Mouse (Mus musculus): ENCODE measurements around the gene 1600002K03Rik.
A peak's percentile ranks its signal among the peaks of the same experiment; 100 is the strongest.
"Not testable (repeated sequence)": the region's sequence is repeated elsewhere in the genome, so short reads cannot be mapped to it uniquely, and the experiment has no call there.

1600002K03Rik gene

DNA sequence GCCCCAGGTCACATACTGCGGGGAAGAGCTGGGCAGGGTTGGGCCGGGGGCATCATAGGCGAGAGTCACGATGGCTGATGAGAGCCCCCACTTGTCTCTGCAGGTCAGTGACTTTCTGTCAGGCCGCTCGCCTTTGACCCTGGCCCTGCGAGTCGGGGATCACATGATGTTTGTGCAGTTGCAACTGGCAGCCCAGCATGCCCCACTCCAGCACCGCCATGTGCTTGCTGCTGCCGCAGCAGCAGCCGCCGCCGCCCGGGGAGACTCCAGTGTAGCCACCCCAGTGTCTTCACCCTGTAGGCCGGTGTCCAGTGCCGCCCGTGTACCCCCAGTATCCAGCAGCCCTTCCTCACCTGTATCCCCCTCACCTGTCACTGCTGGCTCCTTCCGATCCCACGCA lies 19.0 kb upstream of the 1600002K03Rik start:
- no peak for DNase-seq (ENCODE audit: low read depth, low spot score)

DNA sequence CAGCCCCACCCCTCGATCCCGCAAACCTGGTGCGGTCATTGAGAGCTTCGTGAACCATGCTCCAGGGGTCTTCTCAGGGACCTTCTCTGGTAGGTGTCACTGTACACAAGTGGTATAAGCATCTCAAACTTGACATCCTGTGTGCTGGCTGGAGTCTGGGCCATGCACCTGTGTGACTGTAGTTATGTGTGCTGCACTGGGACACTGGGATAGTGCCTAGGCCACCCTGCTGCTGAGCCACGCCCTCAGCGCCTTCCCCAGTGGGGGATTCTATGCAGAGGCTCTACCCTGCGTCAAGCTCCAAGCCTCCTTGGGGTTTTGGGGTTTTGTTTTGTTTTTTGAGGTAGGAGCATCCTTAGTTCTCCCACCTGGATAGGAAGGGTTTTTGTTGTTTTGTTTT lies 18.4 kb upstream of the 1600002K03Rik start:
- DNase-seq (ENCODE audit: low read depth, low spot score) = no peak

DNA sequence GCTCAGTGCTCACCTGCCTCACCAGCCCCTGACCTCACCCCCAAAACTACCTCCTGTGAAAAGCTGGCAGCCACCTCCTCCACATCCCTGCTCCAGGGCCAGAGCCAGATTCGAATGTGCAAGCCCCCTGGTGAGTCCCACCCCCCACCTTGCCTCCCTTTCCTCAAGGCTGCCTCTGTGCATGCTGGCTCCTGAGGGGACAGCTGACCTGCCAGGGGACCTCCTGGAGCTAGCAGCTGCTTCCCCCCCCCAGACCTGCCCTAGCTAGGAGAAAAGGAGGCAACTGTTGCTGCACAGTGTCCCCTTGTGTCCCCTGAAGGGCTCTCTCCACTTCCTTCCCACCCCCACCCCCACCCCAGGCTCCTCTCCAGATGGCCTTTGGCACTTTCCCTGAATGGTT lies 17.5 kb upstream of the 1600002K03Rik start:
- no peak for DNase-seq (ENCODE audit: low read depth, low spot score)

DNA sequence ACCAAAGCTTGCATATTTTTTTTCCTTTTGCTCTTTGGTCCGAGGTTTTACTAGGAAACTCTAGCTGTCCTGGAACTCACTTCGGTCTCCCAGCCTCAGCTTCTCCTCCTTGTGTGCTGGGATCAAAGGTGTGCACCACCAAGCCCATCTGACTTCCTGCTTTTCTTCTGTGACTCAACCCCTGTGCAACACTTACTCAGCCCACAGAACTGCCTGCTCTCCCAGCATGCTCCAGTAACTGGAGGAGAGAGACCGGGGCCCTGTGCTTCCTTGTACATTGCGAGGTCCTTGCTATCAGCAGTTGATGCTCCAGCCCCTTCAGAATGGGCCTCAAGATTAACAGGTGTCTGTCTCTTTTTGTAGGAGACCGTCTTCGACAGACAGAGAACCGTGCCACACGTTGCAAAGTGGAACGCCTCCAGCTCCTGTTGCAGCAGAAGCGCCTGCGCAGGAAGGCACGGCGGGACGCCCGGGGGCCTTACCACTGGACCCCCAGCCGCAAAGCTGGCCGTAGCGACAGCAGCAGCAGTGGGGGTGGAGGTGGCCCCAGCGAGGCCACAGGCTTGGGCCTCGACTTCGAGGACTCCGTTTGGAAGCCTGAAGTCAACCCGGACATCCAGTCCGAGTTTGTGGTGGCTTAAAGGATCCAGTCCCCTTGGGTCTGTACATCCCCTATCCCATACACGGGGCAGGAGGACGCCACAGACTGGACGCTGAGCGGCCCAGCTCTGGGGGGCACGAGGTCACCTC lies 16.6 kb upstream of the 1600002K03Rik start:
- DNase-seq (ENCODE audit: low read depth, low spot score) = no peak

DNA sequence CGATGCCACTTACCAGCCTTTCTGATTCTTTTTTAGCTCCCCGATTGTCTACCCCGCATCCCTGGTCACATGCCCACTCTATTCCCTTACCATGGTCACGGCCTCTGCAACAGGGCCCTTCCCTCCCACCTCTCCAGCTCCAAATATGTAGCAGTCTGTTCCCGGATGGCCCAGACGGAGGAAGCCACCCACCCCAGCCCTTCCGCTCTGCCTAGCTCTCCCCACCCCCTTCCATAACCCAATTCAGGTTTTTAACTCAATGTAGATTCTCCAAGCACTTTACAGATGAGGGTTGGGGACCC lies 16.0 kb upstream of the 1600002K03Rik start:
- DNase-seq (ENCODE audit: low read depth, low spot score) = no peak

DNA sequence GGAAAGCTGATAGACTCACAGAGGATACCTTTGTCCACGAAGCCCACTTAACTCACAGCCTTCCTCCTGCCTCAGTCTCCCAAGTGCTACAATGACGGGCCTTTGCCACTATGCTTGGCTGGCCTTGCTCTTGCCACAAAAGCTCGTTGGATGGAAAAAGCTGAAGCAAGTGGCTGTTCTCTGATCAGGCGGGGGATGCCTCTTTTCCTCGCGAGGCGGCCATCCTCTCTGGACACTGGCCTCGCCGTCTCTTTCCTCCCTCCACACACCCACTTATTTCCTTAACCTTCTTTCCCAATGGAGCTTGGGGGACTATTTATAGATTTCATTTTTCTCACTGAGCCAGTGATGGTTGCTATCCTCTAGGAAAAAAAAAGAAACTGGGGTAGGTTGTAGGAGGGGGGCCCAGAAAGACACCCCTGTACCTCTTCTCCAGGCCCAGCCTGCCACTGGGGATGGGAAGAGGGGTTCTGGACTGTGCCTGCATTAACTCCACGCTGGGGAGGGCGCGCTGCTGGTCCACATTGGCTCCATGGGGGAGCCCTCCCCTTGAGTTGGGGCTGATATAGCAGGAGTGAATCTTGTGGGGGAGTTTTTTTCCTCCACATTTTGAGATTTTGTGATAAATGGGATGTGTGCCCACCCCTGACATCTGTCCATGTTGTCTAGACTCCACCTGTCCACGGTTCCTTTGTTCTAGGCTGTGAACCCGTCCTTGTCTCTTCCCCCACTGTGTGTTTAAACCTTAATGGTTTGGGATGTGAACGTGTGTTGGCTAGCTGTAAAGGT lies 15.4 kb upstream of the 1600002K03Rik start:
- DNase-seq (ENCODE audit: low read depth, low spot score) = no peak

DNA sequence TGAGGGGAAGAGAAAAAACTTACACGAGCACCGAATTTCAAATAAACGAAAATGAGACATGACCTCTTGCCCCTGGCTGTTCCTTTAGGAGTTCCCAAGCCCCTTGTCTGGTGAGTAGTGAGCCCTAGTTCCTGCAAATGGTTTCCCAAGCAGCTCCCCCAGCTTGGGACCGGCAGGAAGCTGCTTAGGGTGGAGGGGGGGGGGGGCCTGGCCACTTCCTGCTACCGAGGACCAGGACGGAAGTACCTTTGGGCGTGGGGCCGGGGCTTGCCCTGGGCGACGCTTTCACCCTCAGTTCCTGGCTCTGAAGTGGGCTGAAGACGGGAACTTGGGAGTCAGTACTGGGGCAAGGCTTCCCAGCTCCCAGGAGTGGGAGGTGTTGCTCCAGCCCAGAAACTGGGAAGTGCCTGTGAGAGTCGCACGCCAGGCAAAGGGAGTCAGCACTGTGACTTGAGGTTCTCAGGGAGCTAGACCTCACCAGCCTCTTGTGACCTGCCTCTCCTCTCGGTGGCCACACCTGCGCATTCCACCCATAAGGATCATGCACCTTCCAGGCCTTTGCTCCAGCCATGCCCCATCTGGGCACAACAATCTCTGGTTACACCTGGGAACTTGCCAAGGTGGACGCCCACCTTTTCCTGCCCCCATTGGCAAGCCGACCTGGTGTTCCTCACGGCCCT lies 14.3 kb upstream of the 1600002K03Rik start:
- DNase-seq (ENCODE audit: low read depth, low spot score) = no peak

DNA sequence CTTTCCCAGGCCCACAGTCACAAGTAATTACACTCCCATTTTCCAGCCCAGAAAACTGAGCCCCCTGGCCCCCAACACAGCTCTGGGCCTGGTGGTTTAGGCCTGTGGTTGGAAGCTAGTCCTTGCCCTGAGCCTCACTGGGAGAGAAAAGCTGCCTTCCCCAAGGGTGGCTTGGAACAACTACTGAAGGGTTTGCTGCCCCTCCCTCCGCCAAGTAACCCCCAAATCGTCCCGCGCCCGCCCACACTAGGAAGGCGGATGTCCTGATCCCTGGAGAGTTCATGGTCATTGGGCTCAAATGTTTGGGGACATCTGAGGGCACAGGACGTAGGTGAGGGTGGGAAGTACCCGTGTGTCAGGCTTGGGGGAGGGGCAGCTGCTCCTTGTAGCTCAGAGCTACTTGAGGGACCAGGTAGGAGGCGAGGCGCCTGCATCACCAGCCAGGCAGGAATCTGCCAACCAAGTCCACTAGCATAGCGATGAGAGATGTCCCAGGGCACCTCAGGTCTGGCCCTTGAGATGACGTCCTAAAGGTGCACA lies 13.7 kb upstream of the 1600002K03Rik start:
- DNase-seq (ENCODE audit: low read depth, low spot score) = no peak

DNA sequence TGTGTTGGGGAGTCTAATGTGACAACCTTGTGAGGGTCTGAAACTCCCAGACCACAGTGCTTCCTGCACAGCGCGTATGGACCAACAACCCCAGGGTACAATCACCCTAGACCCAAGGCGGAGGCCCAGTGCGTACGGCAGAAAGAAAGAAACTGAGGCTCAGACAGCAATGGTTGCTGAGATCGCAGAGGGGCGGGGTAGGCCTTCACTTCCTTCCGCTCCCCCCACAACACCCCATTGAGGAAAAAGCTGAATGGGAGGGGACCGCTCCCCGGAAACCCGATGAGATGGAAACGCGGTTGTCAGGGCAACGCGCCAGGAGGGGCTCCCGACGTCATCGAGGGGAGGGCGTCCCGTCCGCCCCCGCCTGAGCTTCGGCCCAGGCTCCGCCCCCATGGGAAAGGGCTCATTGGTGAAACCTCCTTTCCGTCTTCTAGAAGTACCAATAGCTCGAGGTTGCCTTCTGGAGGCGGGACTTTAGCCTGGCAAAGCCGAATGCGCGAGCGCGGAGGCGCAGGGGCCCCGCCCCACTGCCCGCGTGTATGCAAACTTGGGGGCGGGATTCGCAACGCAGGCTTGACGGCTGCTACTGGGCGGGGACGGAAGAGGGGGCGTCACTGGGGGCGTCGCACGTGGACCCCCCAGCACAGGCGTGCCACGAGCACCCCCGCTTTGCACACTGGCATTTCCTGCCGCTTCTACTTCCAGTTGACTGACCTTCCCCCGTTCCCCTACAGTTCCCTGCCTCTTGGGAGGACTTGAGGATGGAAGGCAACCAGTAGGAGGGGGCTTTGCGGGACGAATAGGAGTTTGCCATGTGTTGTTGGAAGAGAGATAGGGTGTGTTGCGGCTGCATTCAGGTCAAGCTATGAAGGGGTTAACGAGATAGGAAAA lies 12.9 kb upstream of the 1600002K03Rik start:
- peak; percentile 89 for DNase-seq (ENCODE audit: low read depth, low spot score)

DNA sequence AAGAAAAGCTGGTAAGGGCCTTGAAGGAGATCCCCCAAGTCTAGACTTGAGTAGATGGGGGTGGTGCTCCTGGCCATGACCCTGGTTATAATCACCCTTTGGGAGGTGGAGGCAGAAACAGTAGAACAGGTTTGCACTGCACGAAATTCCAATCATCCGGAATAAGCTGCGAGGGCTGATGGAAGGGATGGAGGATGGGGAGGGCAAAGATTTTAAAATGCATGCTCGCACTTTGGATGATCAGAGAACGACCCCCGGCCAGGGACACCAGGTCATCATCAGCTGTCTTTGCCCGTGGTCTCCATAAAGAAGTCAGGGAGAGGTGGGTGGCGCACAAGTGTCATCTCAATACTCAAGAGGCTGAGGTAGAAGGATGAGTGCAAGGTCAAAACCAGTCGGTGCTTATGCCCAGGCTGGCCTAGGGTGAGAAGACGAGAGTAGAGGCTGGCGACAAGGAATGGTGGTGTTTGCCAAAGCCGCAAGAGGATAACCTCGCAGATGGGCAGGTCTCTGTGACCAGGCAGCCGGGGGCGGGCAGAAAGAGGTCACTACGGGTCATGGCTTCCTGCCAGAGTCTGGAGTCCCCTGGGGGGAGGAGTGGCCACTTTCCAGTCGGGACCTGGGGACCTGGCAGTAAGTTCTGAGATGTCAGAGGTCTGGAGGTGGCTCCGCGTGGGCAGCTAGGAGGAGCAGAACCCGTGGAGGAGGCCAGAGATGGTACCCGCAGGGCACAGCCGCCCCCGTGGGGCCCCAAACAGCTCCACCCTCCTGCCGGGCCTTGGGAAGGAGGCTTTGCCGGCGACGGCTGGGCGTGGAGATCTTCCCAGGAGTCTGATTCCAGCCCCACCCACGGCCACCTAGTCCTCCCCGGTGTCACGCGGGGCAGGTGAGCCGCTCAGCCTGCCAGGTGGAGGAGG lies 12.0 kb upstream of the 1600002K03Rik start:
- DNase-seq (ENCODE audit: low read depth, low spot score) = no peak

DNA sequence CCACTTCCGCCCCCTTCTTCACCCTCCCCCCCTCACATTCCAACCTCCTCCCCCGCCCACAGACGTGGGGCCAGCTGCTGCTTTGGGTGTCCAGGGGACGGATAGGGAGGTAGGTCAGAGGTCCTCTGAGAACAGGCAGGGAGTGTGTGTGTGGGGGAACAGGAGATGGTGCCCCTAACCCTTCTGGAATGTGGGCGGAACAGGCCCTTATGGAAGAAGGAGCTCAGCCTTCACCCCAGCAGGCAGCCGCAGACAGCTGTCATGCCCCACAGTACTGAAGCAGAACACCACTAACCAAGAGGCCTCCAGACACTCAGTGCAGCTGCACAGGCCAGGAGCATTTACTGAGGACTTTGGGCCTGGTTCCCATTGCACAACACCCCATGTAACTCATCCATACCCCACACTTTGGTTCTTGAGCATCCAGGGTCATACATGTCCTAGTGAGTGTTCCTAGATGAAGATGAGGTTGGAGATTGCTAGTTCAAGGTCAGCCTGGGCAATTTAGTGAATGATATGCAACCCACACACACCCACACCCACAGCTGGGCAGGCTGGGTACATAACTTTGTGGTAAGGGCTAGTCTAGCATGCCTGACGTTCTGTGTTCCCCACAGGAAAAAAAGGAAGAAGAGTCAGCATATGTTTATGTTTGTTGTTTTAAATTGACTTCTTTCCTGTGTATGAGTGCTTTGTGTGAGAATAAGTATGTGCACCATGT lies 11.1 kb upstream of the 1600002K03Rik start:
- no peak for DNase-seq (ENCODE audit: low read depth, low spot score)

DNA sequence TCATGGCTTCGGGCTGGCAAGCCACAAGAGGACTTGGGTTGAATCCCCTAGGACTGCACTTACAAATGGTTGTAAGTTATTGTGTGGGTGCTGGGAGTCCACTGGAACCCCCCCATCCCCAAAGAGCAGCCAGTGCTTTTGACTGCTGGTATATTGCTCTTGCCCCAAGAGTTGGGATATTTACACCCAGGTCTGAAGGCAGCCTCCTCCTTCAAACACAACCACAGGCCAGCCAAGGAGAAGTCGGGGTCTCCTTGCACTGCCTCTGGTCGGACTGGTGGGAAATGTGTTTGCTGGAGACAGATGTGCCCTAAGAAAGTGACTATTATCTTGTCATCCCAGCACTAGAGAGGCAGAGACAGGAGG lies 10.5 kb upstream of the 1600002K03Rik start:
- DNase-seq (ENCODE audit: low read depth, low spot score) = no peak

DNA sequence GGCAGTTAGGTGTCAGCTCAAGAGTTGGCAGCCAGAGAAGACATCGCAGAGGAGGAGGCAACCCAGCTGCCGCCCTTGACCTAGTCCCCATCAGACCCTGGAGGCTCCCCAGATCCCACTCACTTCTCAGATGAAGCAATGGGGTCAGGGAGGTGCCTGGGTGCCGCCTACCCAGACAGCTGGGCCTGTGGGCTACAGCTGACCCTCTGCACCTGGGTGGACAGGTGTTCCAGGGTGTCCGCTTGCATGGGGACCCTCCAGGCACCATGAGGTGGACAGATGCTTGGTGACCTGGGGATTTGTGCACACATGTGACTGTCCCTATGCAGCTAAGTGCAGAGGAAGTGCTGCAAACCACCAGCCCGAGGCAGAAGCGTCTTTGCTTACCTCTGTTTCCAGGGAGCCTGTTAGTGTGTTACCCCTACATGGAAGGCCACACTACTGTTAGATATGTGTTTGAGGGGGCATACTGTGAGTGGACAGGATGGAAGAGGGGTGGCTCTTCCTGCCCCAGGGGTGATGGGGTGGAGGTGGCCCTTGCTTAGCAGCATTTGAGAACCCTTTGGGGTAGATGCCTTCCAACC lies 9.9 kb upstream of the 1600002K03Rik start:
- DNase-seq (ENCODE audit: low read depth, low spot score) = no peak

DNA sequence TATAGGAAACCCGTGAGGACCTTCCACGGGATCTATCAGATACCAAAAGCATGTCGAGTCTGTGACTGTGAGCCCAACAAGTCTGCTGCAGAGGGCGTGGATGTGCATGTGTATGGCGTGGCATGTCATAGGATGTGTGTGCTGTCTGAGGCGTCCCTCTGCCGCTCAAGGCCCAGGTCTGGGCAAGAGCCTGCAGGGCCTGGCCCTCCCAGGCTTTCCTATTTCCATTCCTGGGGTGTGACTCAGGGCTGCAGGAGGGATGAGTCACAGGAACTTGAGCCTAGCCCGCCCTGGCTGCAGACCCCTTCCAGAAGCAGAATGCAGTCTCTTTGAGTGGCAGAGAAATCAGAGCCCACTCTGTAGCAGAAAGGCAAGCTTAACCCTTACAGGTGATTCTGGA lies 9.0 kb upstream of the 1600002K03Rik start:
- no peak for DNase-seq (ENCODE audit: low read depth, low spot score)

DNA sequence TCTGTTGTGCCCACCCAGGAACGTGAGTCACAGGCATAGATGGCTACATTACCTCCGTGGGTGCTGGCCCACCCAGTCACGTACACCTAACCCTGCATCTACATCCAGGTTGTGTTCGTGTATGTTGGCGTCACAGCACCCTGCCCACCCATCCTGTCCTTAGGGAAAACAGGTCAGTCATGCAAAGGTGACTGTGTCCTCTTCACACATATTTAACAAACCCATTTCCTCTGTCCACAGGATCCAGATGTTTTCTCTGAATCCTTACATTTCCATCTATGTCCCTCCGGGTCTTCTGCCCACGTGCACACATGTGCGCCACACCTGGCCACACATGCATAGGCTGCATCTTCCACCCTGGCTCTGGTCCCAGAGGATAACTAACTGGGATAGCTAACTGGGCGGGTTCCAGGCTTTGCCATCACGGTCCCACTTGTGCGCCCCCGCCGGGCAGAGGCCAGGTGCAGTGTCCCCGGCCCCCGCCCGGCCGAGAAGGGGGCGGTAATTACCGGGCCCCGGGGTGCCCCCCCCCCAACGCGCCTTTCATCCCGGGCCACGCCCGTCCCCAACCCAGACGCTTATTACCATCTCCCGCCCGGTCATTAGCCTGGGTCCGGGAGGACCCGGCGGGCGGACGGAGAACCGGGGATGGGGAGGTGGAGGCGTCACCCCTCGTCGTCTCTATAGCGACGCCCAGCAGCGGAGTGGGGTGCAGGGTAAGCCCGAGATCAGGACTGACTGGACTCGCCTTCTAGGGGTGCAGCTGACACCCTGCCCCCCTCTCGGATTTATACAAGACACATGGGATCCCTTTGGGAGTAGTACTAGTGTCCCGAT lies 8.4 kb upstream of the 1600002K03Rik start:
- no peak for DNase-seq (ENCODE audit: low read depth, low spot score)

DNA sequence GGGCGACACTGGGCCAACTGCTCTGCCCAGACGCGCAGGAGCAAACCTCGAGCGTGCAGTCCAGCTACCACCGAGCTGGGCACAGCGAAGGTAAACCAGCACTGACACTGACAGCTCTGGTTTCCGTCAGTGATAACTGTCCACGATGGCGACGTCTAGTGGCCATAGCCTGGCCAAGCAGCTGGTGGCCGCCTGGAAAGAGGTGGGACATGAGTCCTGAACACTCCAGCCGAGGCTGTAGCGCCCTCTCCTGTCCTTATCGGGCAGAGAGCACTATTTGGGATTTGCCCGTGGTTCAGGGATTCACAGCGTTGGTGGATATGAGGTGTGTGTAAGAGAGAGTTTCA lies 7.8 kb upstream of the 1600002K03Rik start:
- DNase-seq (ENCODE audit: low read depth, low spot score) = no peak

DNA sequence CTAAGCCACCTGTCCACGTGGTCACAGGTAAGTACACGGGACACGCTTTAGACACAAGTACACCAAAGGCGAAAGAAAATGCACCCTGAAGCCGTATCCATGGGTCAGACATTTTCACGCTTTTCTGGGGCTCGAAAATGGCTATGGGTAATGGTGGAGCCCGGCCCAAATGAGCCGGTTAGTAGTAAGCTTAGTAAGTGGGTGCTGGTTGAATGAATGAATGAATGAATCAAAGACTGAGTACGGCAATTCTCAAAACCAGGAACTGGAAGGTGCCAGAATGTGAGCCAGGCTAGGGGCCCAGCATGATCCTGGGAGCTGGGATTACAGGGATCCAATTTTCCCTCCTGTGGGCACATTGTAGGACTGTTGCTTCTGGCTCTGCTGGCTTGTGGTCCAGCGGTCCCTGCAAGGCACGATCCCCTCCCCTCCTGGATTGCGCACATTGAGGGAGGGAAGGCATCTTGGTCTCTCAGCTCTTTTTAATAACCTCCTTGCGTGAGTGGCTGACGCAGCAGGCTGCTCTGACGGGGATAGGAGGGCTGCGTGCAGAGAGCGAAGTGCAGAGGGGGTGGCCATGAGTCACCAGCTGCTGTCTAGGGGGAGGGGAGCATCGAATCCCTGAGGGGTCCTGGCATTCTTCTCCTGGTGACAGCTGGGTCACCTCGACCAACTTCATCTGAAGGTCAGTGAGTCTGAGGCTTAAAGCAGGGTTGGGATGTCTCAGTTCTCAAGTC lies 7.2 kb upstream of the 1600002K03Rik start, which contains the start of gene Cirbp:
TSS of gene Cirbp (plus strand) at position 594 of the 737 bp plus-strand sequence.
- no peak for DNase-seq (ENCODE audit: low read depth, low spot score)

DNA sequence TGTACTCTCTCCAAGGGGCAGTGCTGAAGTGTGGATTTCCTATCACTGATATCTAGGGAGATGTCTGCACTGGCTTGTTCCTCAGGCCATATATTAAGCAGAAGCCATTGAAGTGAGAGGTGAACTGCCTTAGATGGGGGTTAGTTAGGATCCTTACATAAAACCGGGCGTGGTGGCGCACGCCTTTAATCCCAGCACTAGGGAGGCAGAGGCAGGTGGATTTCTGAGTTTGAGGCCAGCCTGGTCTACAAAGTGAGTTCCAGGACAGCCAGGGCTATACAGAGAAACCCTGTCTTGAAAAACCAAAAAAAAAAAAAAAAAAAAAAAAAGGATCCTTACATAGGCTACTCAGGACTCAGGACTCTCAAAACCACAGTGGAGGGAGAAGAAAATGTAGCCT lies 6.6 kb upstream of the 1600002K03Rik start:
- not testable (repeated sequence) for DNase-seq (ENCODE audit: low read depth, low spot score)
